Mouse (Mus musculus) olfactory bulb, adult 2 months (tissue): ENCODE measurements at regions not wholly inside any gene's neighbourhood (a gene's known extent, or its start where the extent isn't known, plus 50 kb on each side); places are given as distances from the start of the nearest gene placed in this dataset.

Experiments used
- CTCF ChIP-seq: fragments of 200-500 bp; IDR thresholded peaks from 2 replicates; pipeline ENCODE4 v1.5.1; 2012; ENCODE audit warnings: low read depth, mild to moderate bottlenecking, low read length, moderate library complexity; ENCODE audit not compliant: insufficient read depth
- POLR2A ChIP-seq: fragments of 200-500 bp; IDR thresholded peaks from 2 replicates; pipeline ENCODE4 v1.6.1; 2012; ENCODE audit warnings: mild to moderate bottlenecking, low read depth, low read length, moderate library complexity; ENCODE audit not compliant: insufficient read depth

DNA sequence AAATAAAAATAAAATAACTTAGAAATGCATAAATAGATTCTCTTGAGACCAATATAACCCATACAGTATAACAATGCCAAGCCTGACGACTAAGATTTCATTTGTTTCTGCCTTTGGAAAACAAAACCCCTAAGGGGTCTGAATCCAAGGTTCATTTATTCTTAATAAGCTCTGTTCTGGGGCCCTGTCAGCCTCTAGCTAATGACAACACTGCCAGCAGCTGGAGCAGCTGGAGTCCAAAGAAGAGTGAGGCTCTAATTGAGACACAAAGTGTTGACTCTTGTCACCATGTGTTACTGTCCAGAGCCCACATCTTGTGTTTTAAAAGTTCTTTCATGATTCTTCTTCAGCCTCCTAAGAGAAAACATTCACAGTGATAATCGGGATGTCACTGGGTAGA is 298.5 kb upstream of the Gm6657 start:
- TF ChIP-seq CTCF, result no peak
- no peak for TF ChIP-seq POLR2A
